In the genomic region with DNA sequence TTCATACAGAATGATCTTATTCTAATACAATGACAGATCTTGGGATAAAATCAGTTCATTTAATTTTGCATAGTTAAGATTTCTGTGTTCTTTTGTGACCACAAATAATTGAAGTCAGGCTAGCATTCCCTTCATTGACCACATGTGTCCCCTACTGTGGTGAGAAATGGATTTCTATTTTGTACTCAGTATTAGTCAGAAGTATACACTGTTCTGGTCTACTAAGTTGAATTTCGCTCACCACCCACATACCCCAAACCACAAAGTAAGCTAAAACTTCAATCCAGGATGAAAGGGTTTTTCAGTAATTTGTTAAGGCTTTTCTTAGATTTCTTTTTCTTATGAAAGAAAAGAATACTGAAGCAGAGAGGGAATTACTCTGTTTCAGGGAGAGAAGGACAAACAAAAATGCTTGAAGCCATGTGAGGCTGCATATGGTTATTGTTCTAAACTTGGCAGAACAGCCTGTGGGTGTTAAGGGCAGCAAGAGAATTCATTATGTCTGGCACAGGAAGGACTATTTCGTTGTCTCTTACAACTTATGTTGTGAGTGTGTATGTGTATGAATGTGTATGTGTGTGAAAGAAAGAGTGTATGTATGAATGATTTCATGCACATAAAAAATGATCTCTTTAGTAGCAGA, we compare ENCODE assay signal across 12 mouse cellular contexts.
"Had no signal": no experiment of that assay in that cellular context is flagged by ENCODE, and none has a peak within 500 bp of the region (broad histone marks: within the 10 kb centered on the region; RNA-seq: fewer than 3 reads in every experiment).

No protein-coding gene starts in this region.

- H3K36me3 ChIP-seq: kidney, embryonic 15.5 days; limb, embryonic 13.5 days; midbrain, embryonic 12.5 days had no signal

- H3K9me3 ChIP-seq: kidney, embryonic 15.5 days; limb, embryonic 13.5 days; midbrain, embryonic 12.5 days had no signal

- ATAC-seq: midbrain, embryonic 16.5 days had no signal

- H3K4me1 ChIP-seq: kidney, embryonic 15.5 days; midbrain, embryonic 12.5 days had no signal

- H3K9ac ChIP-seq: kidney, embryonic 15.5 days; limb, embryonic 13.5 days; liver, embryonic 14.5 days; midbrain, embryonic 12.5 days had no signal

- H3K27me3 ChIP-seq: kidney, embryonic 15.5 days; limb, embryonic 13.5 days; midbrain, embryonic 12.5 days had no signal

- H3K27ac ChIP-seq: kidney, embryonic 15.5 days; left cerebral cortex, adult 2 months; limb, embryonic 13.5 days; liver, embryonic 14.5 days; midbrain, embryonic 12.5 days; stomach, postnatal 0 days had no signal

- H3K4me2 ChIP-seq: kidney, embryonic 15.5 days; limb, embryonic 13.5 days; midbrain, embryonic 12.5 days had no signal

- H3K4me3 ChIP-seq: kidney, embryonic 15.5 days; left cerebral cortex, adult 2 months; limb, embryonic 13.5 days; midbrain, embryonic 12.5 days had no signal

- DNase-seq: kidney, postnatal 14 days; lung, adult 18-20 months; right cerebral cortex, postnatal 25 days; thymus, adult 18-20 months; thymus, postnatal 14 days had no signal
